Mouse (Mus musculus): Measurements from ENCODE around the gene Fam43b. TPM values are rescaled to one million over a fixed set of nuclear protein-coding genes. Genes with fewer than 3 reads are reported as not detected.

The Fam43b gene
- total RNA-seq, 1 experiment, result 0.89 TPM

DNA sequence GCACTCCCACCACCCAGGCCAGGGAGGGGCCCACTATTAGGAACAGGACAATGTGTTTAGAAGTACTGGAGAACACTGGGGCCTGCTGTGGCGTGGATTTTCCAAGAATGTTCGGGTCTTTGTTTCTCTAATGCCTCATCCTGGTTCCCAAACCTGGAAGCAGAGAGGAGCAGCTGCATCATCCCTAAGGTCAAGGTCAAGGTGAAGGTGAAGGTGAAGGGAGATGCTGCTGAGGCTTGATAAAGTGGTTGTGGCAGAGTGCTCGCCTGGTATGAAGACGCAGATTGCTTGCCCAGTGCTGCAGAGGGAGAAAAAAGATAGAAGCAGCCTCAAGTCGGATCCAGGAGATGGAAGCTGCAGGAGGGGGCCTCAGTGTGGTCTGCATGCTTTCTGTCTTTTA, 44.5 kb downstream of the Fam43b start:
- Histone ChIP-seq H3K36me3 (ENCODE audit: control insufficient read depth, insufficient read depth, low read length, poor library complexity, severe bottlenecking) (no peaks in the 10 kb centered on the region), H3K9me3 (ENCODE audit: control insufficient read depth, insufficient read depth, low read depth, low read length) (no peaks in the 10 kb centered on the region), H3K27ac (ENCODE audit: insufficient read depth, low read depth, low read length, poor library complexity, severe bottlenecking) (no peak overlapping the region), H3K4me1 (ENCODE audit: control insufficient read depth in 2 of 2, insufficient read depth in 2 of 2, low read length in 2 of 2, poor library complexity in 1 of 2) (no peaks in the 10 kb centered on the region; a peak in 1 of 4 replicates), H3K4me3 (ENCODE audit: insufficient read depth in 1 of 2, low read depth in 1 of 2, low read length in 2 of 2, poor library complexity in 1 of 2, severe bottlenecking in 1 of 2) (no peak overlapping the region), H3K9ac (ENCODE audit: insufficient read depth, low read depth, low read length, poor library complexity, severe bottlenecking) (no peak overlapping the region)
- TF ChIP-seq HCFC1 (IDR thresholded peaks at IDR 0.05; ENCODE audit: borderline replicate concordance, insufficient read depth, low read length) (no peak), ZNF384 (IDR thresholded peaks at IDR 0.05; ENCODE audit: low read depth, low read length) (no peak), ZC3H11A (IDR thresholded peaks at IDR 0.05; ENCODE audit: borderline replicate concordance, low read depth, low read length) (no peak), MAFK (IDR thresholded peaks at IDR 0.05; ENCODE audit: insufficient read depth, low read depth, low read length) (no peak), CHD2 (IDR thresholded peaks at IDR 0.05; ENCODE audit: low read depth, low read length) (no peak)
- in situ Hi-C loops (cut with MboI; ENCODE audit: low sequenced_read_pairs in 2 of 2, unreplicated experiment in 2 of 2), result no loop called here
- no peak for DNase-seq (ENCODE audit: low read depth, low spot score)

DNA sequence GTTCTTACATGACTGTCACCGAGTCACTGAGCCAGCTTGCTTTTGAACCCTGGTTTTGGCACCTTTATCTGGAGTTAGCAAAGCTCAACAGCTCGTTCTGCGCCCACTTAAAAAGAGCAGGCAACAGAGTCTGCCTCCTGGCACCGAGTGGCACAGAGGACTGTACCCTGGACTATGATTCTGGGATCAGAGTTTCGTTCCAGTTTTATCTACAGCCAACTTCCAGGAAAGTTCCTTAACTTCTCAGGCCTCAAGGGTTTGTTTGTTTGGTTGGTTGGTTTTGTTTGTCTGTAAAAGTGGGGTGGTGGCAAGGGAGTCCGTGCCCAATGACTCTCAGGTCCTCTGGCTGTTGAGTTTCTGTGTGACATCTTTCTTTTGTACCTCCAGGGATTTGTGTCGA, 47.6 kb downstream of the Fam43b start:
- DNase-seq (ENCODE audit: low read depth, low spot score), result no peak
- no peak for TF ChIP-seq HCFC1 (IDR thresholded peaks at IDR 0.05; ENCODE audit: borderline replicate concordance, insufficient read depth, low read length)
- no peak for TF ChIP-seq ZNF384 (IDR thresholded peaks at IDR 0.05; ENCODE audit: low read depth, low read length)
- no peak for TF ChIP-seq CHD2 (IDR thresholded peaks at IDR 0.05; ENCODE audit: low read depth, low read length)
- TF ChIP-seq ZC3H11A (IDR thresholded peaks at IDR 0.05; ENCODE audit: borderline replicate concordance, low read depth, low read length), result no peak
- no peak for TF ChIP-seq MAFK (IDR thresholded peaks at IDR 0.05; ENCODE audit: insufficient read depth, low read depth, low read length)

DNA sequence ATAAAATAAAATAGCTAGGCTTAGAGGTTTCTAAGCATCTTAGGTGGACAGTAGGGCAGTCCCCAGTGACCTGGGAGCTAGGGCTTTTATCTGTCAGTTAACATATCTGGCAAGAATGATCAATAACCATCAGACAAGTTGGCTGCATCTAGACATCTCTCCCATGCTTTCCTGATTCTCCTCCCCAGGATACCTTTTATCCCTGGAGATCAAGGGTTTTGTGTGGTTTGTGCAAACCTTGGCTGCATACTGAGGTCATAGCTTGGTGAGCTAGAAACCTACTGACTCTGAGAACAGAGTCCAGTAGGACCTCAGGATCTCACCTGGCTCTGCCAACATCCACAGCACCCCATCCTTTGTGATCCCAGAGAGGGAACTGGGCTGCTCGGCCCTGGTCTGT, 49.0 kb downstream of the Fam43b start:
- no peak for DNase-seq (ENCODE audit: low read depth, low spot score)
- no peaks in the 10 kb centered on the region for H3K9me3 ChIP-seq (ENCODE audit: control insufficient read depth, insufficient read depth, low read depth, low read length)
- no peak for TF ChIP-seq ZNF384 (IDR thresholded peaks at IDR 0.05; ENCODE audit: low read depth, low read length)
- no peak for TF ChIP-seq MAFK (IDR thresholded peaks at IDR 0.05; ENCODE audit: insufficient read depth, low read depth, low read length)
- no peak for TF ChIP-seq ZC3H11A (IDR thresholded peaks at IDR 0.05; ENCODE audit: borderline replicate concordance, low read depth, low read length)
- TF ChIP-seq HCFC1 (IDR thresholded peaks at IDR 0.05; ENCODE audit: borderline replicate concordance, insufficient read depth, low read length), result no peak
- TF ChIP-seq CHD2 (IDR thresholded peaks at IDR 0.05; ENCODE audit: low read depth, low read length), result no peak
- no peak overlapping the region for H3K4me3 ChIP-seq (ENCODE audit: insufficient read depth in 1 of 2, low read depth in 1 of 2, low read length in 2 of 2, poor library complexity in 1 of 2, severe bottlenecking in 1 of 2)
- no peak overlapping the region for H3K27ac ChIP-seq (ENCODE audit: insufficient read depth, low read depth, low read length, poor library complexity, severe bottlenecking)
- in situ Hi-C loops (cut with MboI; ENCODE audit: low sequenced_read_pairs in 2 of 2, unreplicated experiment in 2 of 2), result no loop called here
- H3K9ac ChIP-seq (ENCODE audit: insufficient read depth, low read depth, low read length, poor library complexity, severe bottlenecking), result no peak overlapping the region
- H3K36me3 ChIP-seq (ENCODE audit: control insufficient read depth, insufficient read depth, low read length, poor library complexity, severe bottlenecking), result no peaks in the 10 kb centered on the region
- H3K4me1 ChIP-seq (ENCODE audit: control insufficient read depth in 2 of 2, insufficient read depth in 2 of 2, low read length in 2 of 2, poor library complexity in 1 of 2), result no peaks in the 10 kb centered on the region; a peak in 1 of 4 replicates

More for the DNA sequence above, 47.6 kb downstream of the Fam43b start:
- Histone ChIP-seq H3K4me1 (ENCODE audit: control insufficient read depth in 2 of 2, insufficient read depth in 2 of 2, low read length in 2 of 2, poor library complexity in 1 of 2) (no peaks in the 10 kb centered on the region; a peak in 1 of 4 replicates), H3K4me3 (ENCODE audit: insufficient read depth in 1 of 2, low read depth in 1 of 2, low read length in 2 of 2, poor library complexity in 1 of 2, severe bottlenecking in 1 of 2) (no peak overlapping the region), H3K9me3 (ENCODE audit: control insufficient read depth, insufficient read depth, low read depth, low read length) (no peaks in the 10 kb centered on the region), H3K9ac (ENCODE audit: insufficient read depth, low read depth, low read length, poor library complexity, severe bottlenecking) (no peak overlapping the region), H3K36me3 (ENCODE audit: control insufficient read depth, insufficient read depth, low read length, poor library complexity, severe bottlenecking) (no peaks in the 10 kb centered on the region), H3K27ac (ENCODE audit: insufficient read depth, low read depth, low read length, poor library complexity, severe bottlenecking) (no peak overlapping the region)
- in situ Hi-C loops (cut with MboI; ENCODE audit: low sequenced_read_pairs in 2 of 2, unreplicated experiment in 2 of 2), result no loop called here

DNA sequence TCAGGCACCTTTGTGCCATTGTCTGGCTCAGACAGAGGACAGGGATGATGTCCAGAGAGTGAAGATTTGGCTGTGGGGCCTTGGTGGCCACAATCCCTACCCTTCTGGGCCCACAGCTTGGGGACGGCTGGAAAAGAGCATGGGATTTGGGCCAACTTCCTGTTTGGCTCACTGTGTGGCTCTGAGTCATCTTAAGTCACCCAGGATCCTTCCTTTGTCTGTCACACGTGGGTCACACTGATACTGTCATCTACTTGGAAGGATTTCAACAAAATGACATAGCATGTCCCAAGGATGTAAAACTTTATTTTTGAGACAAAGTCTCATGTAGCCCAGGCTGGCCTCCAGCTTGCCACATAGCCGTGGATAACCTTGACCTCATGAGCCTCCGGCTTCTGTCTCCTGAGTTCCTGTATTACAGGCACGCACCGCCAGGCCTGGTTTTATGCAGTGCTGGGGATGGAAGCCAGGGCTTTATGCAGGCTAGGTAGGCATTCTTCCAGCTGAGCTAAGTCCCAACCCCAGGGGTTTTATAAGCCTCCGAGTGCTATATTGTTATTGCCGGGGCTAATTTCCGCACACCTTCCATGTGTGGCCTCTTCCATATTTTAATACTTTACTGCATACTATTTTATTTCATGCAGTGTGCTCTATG, 51.3 kb downstream of the Fam43b start:
- no peak overlapping the region for H3K9ac ChIP-seq (ENCODE audit: insufficient read depth, low read depth, low read length, poor library complexity, severe bottlenecking)
- H3K9me3 ChIP-seq (ENCODE audit: control insufficient read depth, insufficient read depth, low read depth, low read length), result no peaks in the 10 kb centered on the region
- TF ChIP-seq CHD2 (IDR thresholded peaks at IDR 0.05; ENCODE audit: low read depth, low read length) (no peak), HCFC1 (IDR thresholded peaks at IDR 0.05; ENCODE audit: borderline replicate concordance, insufficient read depth, low read length) (no peak), ZNF384 (IDR thresholded peaks at IDR 0.05; ENCODE audit: low read depth, low read length) (no peak), MAFK (IDR thresholded peaks at IDR 0.05; ENCODE audit: insufficient read depth, low read depth, low read length) (no peak), ZC3H11A (IDR thresholded peaks at IDR 0.05; ENCODE audit: borderline replicate concordance, low read depth, low read length) (no peak)
- no peaks in the 10 kb centered on the region for H3K4me1 ChIP-seq (ENCODE audit: control insufficient read depth in 2 of 2, insufficient read depth in 2 of 2, low read length in 2 of 2, poor library complexity in 1 of 2)
- no peak for DNase-seq (ENCODE audit: low read depth, low spot score)
- H3K4me3 ChIP-seq (ENCODE audit: insufficient read depth in 1 of 2, low read depth in 1 of 2, low read length in 2 of 2, poor library complexity in 1 of 2, severe bottlenecking in 1 of 2), result no peak overlapping the region
- H3K36me3 ChIP-seq (ENCODE audit: control insufficient read depth, insufficient read depth, low read length, poor library complexity, severe bottlenecking), result no peaks in the 10 kb centered on the region
- no peak overlapping the region for H3K27ac ChIP-seq (ENCODE audit: insufficient read depth, low read depth, low read length, poor library complexity, severe bottlenecking)
- in situ Hi-C loops (cut with MboI; ENCODE audit: low sequenced_read_pairs in 2 of 2, unreplicated experiment in 2 of 2), result no loop called here

Other genes with a start within 250 kb of the Fam43b start
- 27.2 and 31.1 TPM in 2 replicates for gene Hp1bp3, start 180.2 kb downstream of the Fam43b start, total RNA-seq (2012; rRNA removed)
- gene Sh2d5, start 146.1 kb downstream of the Fam43b start, total RNA-seq (2012; rRNA removed), result 2.9 and 4.6 TPM in 2 replicates
- 0.40 and 0.63 TPM in 2 replicates for gene Kif17, start 146.1 kb downstream of the Fam43b start, total RNA-seq (2012; rRNA removed)
- gene Ddost, start 91.8 kb downstream of the Fam43b start, total RNA-seq (2012; rRNA removed), result 317 and 466 TPM in 2 replicates
- 13.4 and 14.2 TPM in 2 replicates for gene Pink1, start 70.2 kb downstream of the Fam43b start, total RNA-seq (2012; rRNA removed)
- gene Cda, start 28.5 kb downstream of the Fam43b start, total RNA-seq (2012; rRNA removed), result 1.9 and 3.1 TPM in 2 replicates
- 58.4 and 62.3 TPM in 2 replicates for gene Mul1, start 38.1 kb upstream of the Fam43b start, total RNA-seq (2012; rRNA removed)
- 1.2 and 1.4 TPM in 2 replicates for gene Camk2n1, start 57.8 kb upstream of the Fam43b start, total RNA-seq (2012; rRNA removed)
- 0.21 TPM in 1 of 2 replicates, not detected in the other for gene Vwa5b1, start 239.4 kb upstream of the Fam43b start, total RNA-seq (2012; rRNA removed)